Mouse (Mus musculus) hindbrain, embryonic 12.5 days (tissue): ENCODE data around the gene Gm17622. TPM values are rescaled to one million over a fixed set of nuclear protein-coding genes. Genes with fewer than 3 reads are reported as not detected.

ENCODE experiments used
- ATAC-seq: fragments of 200-750 bp; cut with Nextera tagmentation; 2 replicates; pipeline ENCODE4 v1.8.0; 2017; ENCODE audit warnings: moderate TSS enrichment; ENCODE audit not compliant: low FRiP score
- H3K27ac ChIP-seq: fragments of 300-500 bp; sonication (generic); 2 replicates; pipeline ENCODE4 v1.5.1; 2016; ENCODE audit warnings: mild to moderate bottlenecking
- H3K27me3 ChIP-seq: fragments of 300-500 bp; sonication (generic); 2 replicates; pipeline ENCODE4 v1.6.1; 2016; ENCODE audit warnings: mild to moderate bottlenecking
- H3K36me3 ChIP-seq: fragments of 300-500 bp; sonication (generic); 2 replicates; pipeline ENCODE4 v1.6.1; 2016; ENCODE audit warnings: mild to moderate bottlenecking
- H3K4me1 ChIP-seq: fragments of 300-500 bp; sonication (generic); 2 replicates; pipeline ENCODE4 v1.6.1; 2016
- H3K4me2 ChIP-seq: fragments of 300-500 bp; sonication (generic); replicated peaks from 2 replicates; pipeline ENCODE4 v1.6.1; 2016; ENCODE audit warnings: mild to moderate bottlenecking
- H3K4me3 ChIP-seq: fragments of 300-500 bp; sonication (generic); 2 replicates; pipeline ENCODE4 v1.5.1; 2016; ENCODE audit warnings: mild to moderate bottlenecking
- H3K9ac ChIP-seq: fragments of 300-500 bp; sonication (generic); 2 replicates; pipeline ENCODE4 v1.6.1; 2016; ENCODE audit warnings: mild to moderate bottlenecking, moderate library complexity
- H3K9me3 ChIP-seq: fragments of 300-500 bp; sonication (generic); replicated peaks from 2 replicates; pipeline ENCODE4 v1.6.1; 2016; ENCODE audit warnings: mild to moderate bottlenecking
- whole genome bisulfite sequencing: fragments of 180-500 bp; shearing (Covaris S2); methylation state at CpG from one replicate; pipeline ENCODE4 v1.1.7; 2016; 5-methylcytosine and 5-hydroxymethylcytosine counted together
- polyA plus RNA-seq: library from polyadenylated mRNA; unstranded; fragments of >200 nt; fragmentation: Nextera tagmentation; extraction: Ambion mirVana; gene quantifications from 2 replicates; pipeline ENCODE4 v1.2.1, GENCODE M21; 2016

Gene Gm17622
- polyA plus RNA-seq, 1 experiment from 2014 or later = not detected

GRCm38 (mm10) chr13:96538103-96538502 lies 47.6 kb downstream of the Gm17622 start:
- Histone ChIP-seq H3K4me1 (no peaks in the 10 kb centered on the region), H3K4me2 (no peak overlapping the region), H3K9me3 (no peaks in the 10 kb centered on the region), H3K27me3 (no peaks in the 10 kb centered on the region), H3K36me3 (no peaks in the 10 kb centered on the region), H3K4me3 (no peak overlapping the region), H3K27ac (no peak overlapping the region), H3K9ac (no peak overlapping the region)
- WGBS = 83% methylated on average over 3 of the region's 3 CpGs
- ATAC-seq = no peak

Other genes with a start within 250 kb of the Gm17622 start
- gene Poc5, start 102.4 kb upstream of the Gm17622 start, polyA plus RNA-seq = 31.0 and 34.1 TPM in 2 replicates
- 0.21 TPM in 1 of 2 replicates, not detected in the other for gene Ankdd1b, start 19.5 kb upstream of the Gm17622 start, polyA plus RNA-seq
- gene Polk, start 51.8 kb downstream of the Gm17622 start, polyA plus RNA-seq = 7.4 and 8.8 TPM in 2 replicates
- gene Col4a3bp, start 51.9 kb downstream of the Gm17622 start, polyA plus RNA-seq = 10.1 and 10.6 TPM in 2 replicates
- 185 and 192 TPM in 2 replicates for gene Hmgcr, start 180.2 kb downstream of the Gm17622 start, polyA plus RNA-seq